Mouse (Mus musculus) G1E (cell line): Measurements from ENCODE around the gene Cda.

Experiments used
- CTCF ChIP-seq: IDR thresholded peaks from 2 replicates; pipeline ENCODE4 v1.5.1; 2012; ENCODE audit warnings: low read depth, low read length, inconsistent platforms, mixed read lengths
- GATA1 ChIP-seq: IDR thresholded peaks from 2 replicates; pipeline ENCODE4 v1.6.1; 2012; ENCODE audit warnings: borderline replicate concordance, low read length, inconsistent platforms, mixed read lengths
- GATA2 ChIP-seq: IDR thresholded peaks from 2 replicates; pipeline ENCODE4 v1.6.1; 2012; ENCODE audit warnings: low read depth, low read length, inconsistent platforms, borderline replicate concordance
- POLR2AphosphoS5 ChIP-seq: IDR thresholded peaks from 2 replicates; pipeline ENCODE4 v1.6.1; 2012; ENCODE audit warnings: low read depth, low read length, inconsistent platforms; ENCODE audit not compliant: insufficient replicate concordance
- TAL1 ChIP-seq: conservative IDR thresholded peaks from 2 replicates; pipeline ENCODE4 v1.6.1; 2012; ENCODE audit warnings: low read depth, low read length, inconsistent platforms, mixed read lengths

GRCm38 (mm10) chr4:138331647-138332046 is 36.1 kb downstream of the Cda start:
- no peak for TF ChIP-seq CTCF
- no peak for TF ChIP-seq GATA1
- TF ChIP-seq POLR2AphosphoS5: no peak
- TF ChIP-seq TAL1: no peak
- TF ChIP-seq GATA2: no peak
